Mouse (Mus musculus) CH12.LX (cell line): Measurements from ENCODE around the gene Mecp2.

Source experiments
- CHD1 ChIP-seq: IDR thresholded peaks from 2 replicates; pipeline ENCODE4 v1.6.1; 2012; ENCODE audit warnings: low read depth, low read length, improper control_type of control experiment, inconsistent platforms
- CTCF ChIP-seq, 2 experiments: IDR thresholded peaks in 1 of 2; conservative IDR thresholded peaks in 1 of 2; 2 replicates each; pipeline ENCODE4 v1.5.1; 2011 to 2012; ENCODE audit warnings: low read depth in 2 of 2, low read length in 2 of 2, improper control_type of control experiment in 1 of 2, inconsistent platforms in 1 of 2, mild to moderate bottlenecking in 1 of 2, moderate library complexity in 1 of 2
- E2F4 ChIP-seq: IDR thresholded peaks from 2 replicates; pipeline ENCODE4 v1.6.1; 2011; ENCODE audit warnings: low read depth, low read length, improper control_type of control experiment; ENCODE audit not compliant: insufficient replicate concordance
- JUN ChIP-seq: IDR thresholded peaks from 2 replicates; pipeline ENCODE4 v1.6.1; 2011; ENCODE audit warnings: low read depth, mild to moderate bottlenecking, low read length, improper control_type of control experiment, moderate library complexity; ENCODE audit not compliant: insufficient read depth
- JUND ChIP-seq: conservative IDR thresholded peaks from 2 replicates; pipeline ENCODE4 v1.6.1; 2011; ENCODE audit warnings: low read depth, low read length, improper control_type of control experiment
- KAT2A ChIP-seq: IDR thresholded peaks from 2 replicates; pipeline ENCODE4 v1.6.1; 2012; ENCODE audit warnings: low read length, improper control_type of control experiment, inconsistent platforms; ENCODE audit not compliant: insufficient replicate concordance
- MAFK ChIP-seq: IDR thresholded peaks from 2 replicates; pipeline ENCODE4 v1.6.1; 2011; ENCODE audit warnings: low read length, improper control_type of control experiment; ENCODE audit not compliant: insufficient replicate concordance
- MYC ChIP-seq: IDR thresholded peaks from 2 replicates; pipeline ENCODE4 v1.6.1; 2011; ENCODE audit warnings: low read depth, mild to moderate bottlenecking, improper control_type of control experiment, low read length
- PAX5 ChIP-seq: IDR thresholded peaks from 2 replicates; pipeline ENCODE4 v1.6.1; 2012; ENCODE audit warnings: low read length, inconsistent platforms, mixed read lengths
- POLR2A ChIP-seq: IDR thresholded peaks from 2 replicates; pipeline ENCODE4 v1.6.1; 2011; ENCODE audit warnings: low read depth, mild to moderate bottlenecking, improper control_type of control experiment, low read length
- POLR2AphosphoS2 ChIP-seq: IDR thresholded peaks from 2 replicates; pipeline ENCODE4 v1.6.1; 2011; ENCODE audit warnings: low read depth, low read length, improper control_type of control experiment
- ZKSCAN1 ChIP-seq: IDR thresholded peaks from 2 replicates; pipeline ENCODE4 v1.6.1; 2012; ENCODE audit warnings: low read depth, inconsistent platforms, low read length, improper control_type of control experiment, borderline replicate concordance

GRCm38 (mm10) chrX:74001024-74001423 lies 134.1 kb downstream of the Mecp2 start:
- TF ChIP-seq POLR2A, result no peak
- TF ChIP-seq KAT2A, result no peak
- TF ChIP-seq CHD1, result no peak
- TF ChIP-seq JUN, result no peak
- no peak for TF ChIP-seq ZKSCAN1
- no peak for TF ChIP-seq MAFK
- no peak for TF ChIP-seq JUND
- no peak for TF ChIP-seq MYC
- no peak for TF ChIP-seq CTCF (conservative IDR thresholded peaks at IDR 0.05 in 1 of 2, IDR thresholded peaks at IDR 0.05 in 1 of 2; ENCODE audit: low read depth in 2 of 2, low read length in 2 of 2)
- no peak for TF ChIP-seq E2F4
- TF ChIP-seq PAX5, result no peak
- no peak for TF ChIP-seq POLR2AphosphoS2
